Mouse (Mus musculus) thymus, postnatal 4 days (tissue): ENCODE results near the gene Eif5.
"Not testable (repeated sequence)": the region's sequence is repeated elsewhere in the genome, so short reads cannot be mapped to it uniquely, and the experiment has no call there.

Experiments used
- DNase-seq: peaks from one replicate; pipeline ENCODE4 v3.0.0; 2021

The Eif5 gene

GRCm38 (mm10) chr12:111527643-111528281 is 10.1 kb upstream of the Eif5 start:
- DNase-seq: no peak

- DNase-seq: no peak
Observed at GRCm38 (mm10) chr12:111529192-111529591, 8.6 kb upstream of the Eif5 start.

GRCm38 (mm10) chr12:111533096-111533794 is 4.6 kb upstream of the Eif5 start:
- DNase-seq: no peak

GRCm38 (mm10) chr12:111535281-111535680 is 2.5 kb upstream of the Eif5 start:
- DNase-seq: no peak

GRCm38 (mm10) chr12:111535762-111536161 is 2.1 kb upstream of the Eif5 start:
- DNase-seq: no peak

- DNase-seq: no peak
Observed at GRCm38 (mm10) chr12:111536746-111537145, 1.1 kb upstream of the Eif5 start.

- no peak for DNase-seq
Observed at GRCm38 (mm10) chr12:111537341-111537740, 475 bp upstream of the Eif5 start.

- DNase-seq: peak; percentile 85
Observed at GRCm38 (mm10) chr12:111538292-111539040, 650 bp downstream of the Eif5 start.

GRCm38 (mm10) chr12:111539041-111539345 is 1.2 kb downstream of the Eif5 start:
- peak; percentile 63 for DNase-seq

GRCm38 (mm10) chr12:111547070-111547469 is 9.3 kb downstream of the Eif5 start:
- DNase-seq: no peak

- no peak for DNase-seq
Observed at GRCm38 (mm10) chr12:111548555-111549289, 10.9 kb downstream of the Eif5 start.

- DNase-seq: no peak
Observed at GRCm38 (mm10) chr12:111550679-111551078, 12.9 kb downstream of the Eif5 start.

GRCm38 (mm10) chr12:111552342-111552741 is 14.5 kb downstream of the Eif5 start:
- DNase-seq: no peak

GRCm38 (mm10) chr12:111555357-111555756 is 17.5 kb downstream of the Eif5 start:
- no peak for DNase-seq

GRCm38 (mm10) chr12:111555893-111556292 is 18.1 kb downstream of the Eif5 start:
- not testable (repeated sequence) for DNase-seq

GRCm38 (mm10) chr12:111557538-111557937 is 19.7 kb downstream of the Eif5 start:
- DNase-seq: no peak

GRCm38 (mm10) chr12:111558655-111559054 is 20.8 kb downstream of the Eif5 start:
- no peak for DNase-seq

- peak; percentile 63 for DNase-seq
Observed at GRCm38 (mm10) chr12:111559647-111560258, 21.9 kb downstream of the Eif5 start.

- DNase-seq: no peak
Observed at GRCm38 (mm10) chr12:111560286-111560685, 22.5 kb downstream of the Eif5 start.

GRCm38 (mm10) chr12:111562276-111562814 is 24.5 kb downstream of the Eif5 start:
- DNase-seq: no peak

GRCm38 (mm10) chr12:111563076-111563629 is 25.3 kb downstream of the Eif5 start:
- no peak for DNase-seq

- DNase-seq: no peak
Observed at GRCm38 (mm10) chr12:111565363-111565762, 27.5 kb downstream of the Eif5 start.
